Comparison of ENCODE assay signal across 8 mouse cellular contexts in genomic region chr2:158361678-158362320, GRCm38 (mm10). TPM values are rescaled to one million over a fixed set of nuclear protein-coding genes. Genes with fewer than 3 reads are reported as not detected.
DNase-seq lines count a peak whose midpoint lies in the region; ATAC-seq and TF ChIP-seq lines count a peak whose summit lies in the region.

No protein-coding gene starts in this region.

- no peak for DNase-seq in layer of hippocampus, adult 2 months (ENCODE audit: low spot score in 2 of 2)
- no peak for DNase-seq in layer of hippocampus, postnatal 36 days
- no peak for DNase-seq in retina, postnatal 1 day
- DNase-seq in left cerebral cortex, adult 8-10 months (ENCODE audit: low spot score in 2 of 2), result no peak

- peaks cover 27% of the 10 kb centered on the region for H3K4me1 ChIP-seq in hindbrain, embryonic 13.5 days (replicated peaks)
- H3K4me1 ChIP-seq in midbrain, embryonic 12.5 days, result peaks cover 19% of the 10 kb centered on the region

- no peak overlapping the region for H3K9ac ChIP-seq in hindbrain, embryonic 13.5 days
- H3K9ac ChIP-seq in midbrain, embryonic 12.5 days (replicated peaks), result no peak overlapping the region

- 39% methylated on average over 8 of the region's 8 CpGs for WGBS in hindbrain, embryonic 13.5 days
- 39% methylated on average over 8 of the region's 8 CpGs for WGBS in midbrain, embryonic 12.5 days

- peaks cover 35% of the 10 kb centered on the region for H3K36me3 ChIP-seq in hindbrain, embryonic 13.5 days
- peaks cover 31% of the 10 kb centered on the region for H3K36me3 ChIP-seq in midbrain, embryonic 12.5 days

- TF ChIP-seq CTCF in layer of hippocampus, adult 2 months (conservative IDR thresholded peaks at IDR 0.05), result peak; percentile 57

- peak overlapping the region; percentile 88 for H3K4me3 ChIP-seq in layer of hippocampus, adult 2 months
- H3K4me3 ChIP-seq in hindbrain, embryonic 13.5 days, result peak overlapping the region; percentile 92
- H3K4me3 ChIP-seq in midbrain, embryonic 12.5 days, result peak overlapping the region; percentile 84; the same call in 1 of the 2 replicates

- H3K9me3 ChIP-seq in hindbrain, embryonic 13.5 days, result no peaks in the 10 kb centered on the region
- H3K9me3 ChIP-seq in midbrain, embryonic 12.5 days, result no peaks in the 10 kb centered on the region

- H3K4me2 ChIP-seq in hindbrain, embryonic 13.5 days, result peak overlapping the region; percentile 90; the same call in 1 of the 2 replicates
- peak overlapping the region; percentile 87 for H3K4me2 ChIP-seq in midbrain, embryonic 12.5 days (replicated peaks)

- H3K27ac ChIP-seq in layer of hippocampus, adult 2 months, result peak overlapping the region; percentile 57; the same call in 1 of the 2 replicates
- peak overlapping the region; percentile 85 for H3K27ac ChIP-seq in hindbrain, embryonic 13.5 days
- H3K27ac ChIP-seq in midbrain, embryonic 12.5 days (replicated peaks), result 0 out of 2 replicates have a peak overlapping the region, but pooled peaks have one; percentile 20

- H3K27me3 ChIP-seq in hindbrain, embryonic 13.5 days, result no peaks in the 10 kb centered on the region
- H3K27me3 ChIP-seq in midbrain, embryonic 12.5 days, result no peaks in the 10 kb centered on the region

- ATAC-seq in common myeloid progenitor, adult 5-6 weeks (replicated peaks; ENCODE audit: low read depth, poor library complexity, severe bottlenecking), result peak; percentile 39
- ATAC-seq in hindbrain, embryonic 13.5 days (ENCODE audit: low FRiP score), result peak; percentile 60; the same call in 1 of the 2 replicates
- peak; percentile 69 for ATAC-seq in midbrain, embryonic 12.5 days (ENCODE audit: low FRiP score, low read depth)
- no peak; the same call in 1 of the 2 replicates for ATAC-seq in granulocyte monocyte progenitor cell, adult 5-6 weeks (replicated peaks; ENCODE audit: poor library complexity, severe bottlenecking)

RNA-seq across cellular contexts. Expression of gene Snhg11, which starts 13.6 kb away (rescaled TPM):
- total RNA-seq in layer of hippocampus, adult 2 months (2021), result 100 to 1,000 TPM; 566 to 626 TPM
- 100 to 1,000 TPM; 527 to 578 TPM for total RNA-seq in layer of hippocampus, postnatal 36 days (2021)
- not detected in 2 replicates for total RNA-seq in common myeloid progenitor, adult 5-6 weeks (2017)
- polyA plus RNA-seq in hindbrain, embryonic 13.5 days (2015; fragmentation: Nextera tagmentation; extraction: Ambion mirVana), result 518 and 582 TPM in 2 replicates
- 74.5 and 80.3 TPM in 2 replicates for polyA plus RNA-seq in midbrain, embryonic 12.5 days (2016; fragmentation: Nextera tagmentation; extraction: Ambion mirVana)
- 0.04 TPM in 1 of 2 replicates, not detected in the other for total RNA-seq in granulocyte monocyte progenitor cell, adult 5-6 weeks (2014; fragmentation: Nextera tagmentation)
- total RNA-seq in granulocyte monocyte progenitor cell, adult 5-6 weeks (2017), result 0.21 TPM in 1 of 2 replicates, not detected in the other
- total RNA-seq in left cerebral cortex, adult 8-10 months (2022), result 100 to 1,000 TPM; 574 to 680 (median 623) TPM

RNA-seq across cellular contexts. Expression of gene Ralgapb, which starts 47.8 kb away (rescaled TPM):
- total RNA-seq in layer of hippocampus, adult 2 months (2021), result 10 to 100 TPM; 95.2 to 95.8 TPM
- total RNA-seq in layer of hippocampus, postnatal 36 days (2021), result 10 to 100 TPM; 96.9 to 98.7 TPM
- total RNA-seq in common myeloid progenitor, adult 5-6 weeks (2017), result 34.1 and 35.7 TPM in 2 replicates
- 22.8 and 25.5 TPM in 2 replicates for polyA plus RNA-seq in hindbrain, embryonic 13.5 days (2015; fragmentation: Nextera tagmentation; extraction: Ambion mirVana)
- 24.8 and 25.6 TPM in 2 replicates for polyA plus RNA-seq in midbrain, embryonic 12.5 days (2016; fragmentation: Nextera tagmentation; extraction: Ambion mirVana)
- total RNA-seq in granulocyte monocyte progenitor cell, adult 5-6 weeks (2014; fragmentation: Nextera tagmentation), result 24.0 and 54.0 TPM in 2 replicates
- total RNA-seq in granulocyte monocyte progenitor cell, adult 5-6 weeks (2017), result 25.8 and 32.1 TPM in 2 replicates
- total RNA-seq in left cerebral cortex, adult 8-10 months (2022), result 100 to 1,000 TPM in 3 of 4 experiments, 10 to 100 TPM in 1; 97.6 to 110 (median 106) TPM

RNA-seq across cellular contexts. Expression of gene Lbp, which starts 55.5 kb away (rescaled TPM):
- 1 to 10 TPM; 1.4 to 1.8 TPM for total RNA-seq in layer of hippocampus, adult 2 months (2021)
- 1 to 10 TPM in 1 of 2 experiments, under 1 TPM in 1; 1.00 to 3.9 TPM for total RNA-seq in layer of hippocampus, postnatal 36 days (2021)
- total RNA-seq in common myeloid progenitor, adult 5-6 weeks (2017), result 34.2 and 47.6 TPM in 2 replicates
- 2.6 and 2.8 TPM in 2 replicates for polyA plus RNA-seq in hindbrain, embryonic 13.5 days (2015; fragmentation: Nextera tagmentation; extraction: Ambion mirVana)
- polyA plus RNA-seq in midbrain, embryonic 12.5 days (2016; fragmentation: Nextera tagmentation; extraction: Ambion mirVana), result 2.0 and 2.4 TPM in 2 replicates
- total RNA-seq in granulocyte monocyte progenitor cell, adult 5-6 weeks (2014; fragmentation: Nextera tagmentation), result 84.4 and 140 TPM in 2 replicates
- 200 and 215 TPM in 2 replicates for total RNA-seq in granulocyte monocyte progenitor cell, adult 5-6 weeks (2017)
- total RNA-seq in left cerebral cortex, adult 8-10 months (2022), result 1 to 10 TPM; 1.6 to 3.0 (median 1.9) TPM

Comparison
In these comparisons a context has a peak if more than half of its experiments do, and no peak if none do; other contexts are left out.
1. H3K27ac ChIP-seq: peak in every context shown above with its lines; median percentile 85 in hindbrain, embryonic 13.5 days; 57 in layer of hippocampus, adult 2 months; 20 in midbrain, embryonic 12.5 days.
2. RNA of gene Snhg11, which starts 13.6 kb away (total RNA-seq): 574 to 680 TPM in left cerebral cortex, adult 8-10 months, 566 to 626 TPM in layer of hippocampus, adult 2 months and 527 to 578 TPM in layer of hippocampus, postnatal 36 days; 0.04 to 0.21 TPM in granulocyte monocyte progenitor cell, adult 5-6 weeks and not detected in common myeloid progenitor, adult 5-6 weeks; every median in the first group is over 100 times any median in the second.
3. Peak in every context shown above with its lines, with median percentiles within 50 percentile points of each other: H3K4me3 ChIP-seq.